Mouse (Mus musculus) left cerebral cortex, postnatal 25 days (tissue): ENCODE measurements around the gene Nfrkb. TPM values are rescaled to one million over a fixed set of nuclear protein-coding genes. Genes with fewer than 3 reads are reported as not detected.

Experiments used
- DNase-seq, 2 experiments: peaks; one replicate each; pipeline ENCODE4 v3.0.0; 2022; ENCODE audit warnings: low spot score in 2 of 2, mixed read lengths in 1 of 2
- intact Hi-C: fragments of 180-260 bp; cut with DNase I; formaldehyde crosslinking; loops from one replicate; pipeline ENCODE4 v1.15.1; 2025
- total RNA-seq, 2 experiments: library from RNA; stranded (reverse); gene quantifications; 2 replicates each; pipeline ENCODE4 v1.2.3; 2021

Gene Nfrkb
- 10 to 100 TPM; 25.5 to 27.1 TPM for total RNA-seq

DNA sequence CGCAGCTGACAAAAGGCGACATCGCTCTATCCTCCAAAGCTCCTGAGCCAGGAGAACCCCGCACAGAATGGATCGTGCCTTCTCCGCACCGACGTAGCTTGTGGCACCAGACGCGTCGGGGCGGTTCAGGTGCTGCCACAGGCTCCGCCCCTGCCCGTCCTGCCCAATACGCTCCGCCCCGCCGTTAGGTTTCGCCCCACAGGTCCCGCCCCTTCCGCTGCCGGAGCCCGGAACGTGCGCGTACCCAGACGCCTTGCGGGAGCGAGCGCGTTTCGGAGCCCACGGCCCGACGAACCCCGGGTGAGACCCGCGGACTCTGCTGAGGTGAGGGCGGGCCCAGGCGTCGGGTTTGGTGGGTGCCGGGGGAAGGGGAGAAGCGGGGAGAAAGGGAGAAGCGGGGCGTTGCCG, at the start of gene Nfrkb:
TSS of gene Nfrkb (plus strand) at position 246 of the 408 bp plus-strand sequence.
- peak; percentile 94 to 96 for DNase-seq
- intact Hi-C loops, result no loop called here

- intact Hi-C loops, result no loop called here
Measured at GRCm38 (mm10) chr9:31344289-31344831, 41.6 kb upstream of the Nfrkb start.

GRCm38 (mm10) chr9:31346575-31347080, 39.4 kb upstream of the Nfrkb start:
- intact Hi-C loops, result no loop called here
- DNase-seq, result no peak

More at GRCm38 (mm10) chr9:31344289-31344831, 41.6 kb upstream of the Nfrkb start:
- DNase-seq, result peak in 1 of 2 experiments; percentile 53

- intact Hi-C loops, result loop anchor here (2.0 kb wide), 1 partner anchor 198 kb away; no protein-coding TSS in a partner anchor
- DNase-seq, result no peak
Measured at GRCm38 (mm10) chr9:31348458-31348857, 37.5 kb upstream of the Nfrkb start.

- intact Hi-C loops, result loop anchor here (2.0 kb wide), 1 partner anchor 198 kb away; no protein-coding TSS in a partner anchor
- DNase-seq, result peak; percentile 74
Measured at GRCm38 (mm10) chr9:31348915-31349314, 37.1 kb upstream of the Nfrkb start.

- no peak for DNase-seq
- intact Hi-C loops, result no loop called here
Measured at GRCm38 (mm10) chr9:31352716-31353115, 33.3 kb upstream of the Nfrkb start.

DNA sequence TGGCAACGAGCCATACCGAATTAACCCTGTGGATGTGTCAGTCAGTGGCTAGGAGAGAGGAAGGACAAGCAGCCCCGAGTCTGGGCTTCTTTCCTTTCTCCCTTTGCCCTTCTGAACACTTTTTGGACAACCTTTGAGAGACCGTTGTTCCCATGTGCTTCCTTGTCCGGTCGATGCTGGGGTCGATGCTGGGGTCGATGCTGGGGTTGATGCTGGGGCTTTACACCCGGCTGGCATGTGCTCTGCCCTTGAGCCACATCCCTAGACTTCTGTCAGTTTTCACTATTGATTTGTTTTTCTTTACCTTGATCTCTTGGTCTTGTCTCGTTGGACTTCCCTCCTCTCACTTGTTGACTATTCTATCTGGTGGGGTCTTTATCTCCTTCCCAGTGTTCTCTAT, 32.5 kb upstream of the Nfrkb start:
- intact Hi-C loops, result no loop called here
- no peak for DNase-seq

- DNase-seq, result no peak
- intact Hi-C loops, result no loop called here
Measured at GRCm38 (mm10) chr9:31354051-31354450, 31.9 kb upstream of the Nfrkb start.

DNA sequence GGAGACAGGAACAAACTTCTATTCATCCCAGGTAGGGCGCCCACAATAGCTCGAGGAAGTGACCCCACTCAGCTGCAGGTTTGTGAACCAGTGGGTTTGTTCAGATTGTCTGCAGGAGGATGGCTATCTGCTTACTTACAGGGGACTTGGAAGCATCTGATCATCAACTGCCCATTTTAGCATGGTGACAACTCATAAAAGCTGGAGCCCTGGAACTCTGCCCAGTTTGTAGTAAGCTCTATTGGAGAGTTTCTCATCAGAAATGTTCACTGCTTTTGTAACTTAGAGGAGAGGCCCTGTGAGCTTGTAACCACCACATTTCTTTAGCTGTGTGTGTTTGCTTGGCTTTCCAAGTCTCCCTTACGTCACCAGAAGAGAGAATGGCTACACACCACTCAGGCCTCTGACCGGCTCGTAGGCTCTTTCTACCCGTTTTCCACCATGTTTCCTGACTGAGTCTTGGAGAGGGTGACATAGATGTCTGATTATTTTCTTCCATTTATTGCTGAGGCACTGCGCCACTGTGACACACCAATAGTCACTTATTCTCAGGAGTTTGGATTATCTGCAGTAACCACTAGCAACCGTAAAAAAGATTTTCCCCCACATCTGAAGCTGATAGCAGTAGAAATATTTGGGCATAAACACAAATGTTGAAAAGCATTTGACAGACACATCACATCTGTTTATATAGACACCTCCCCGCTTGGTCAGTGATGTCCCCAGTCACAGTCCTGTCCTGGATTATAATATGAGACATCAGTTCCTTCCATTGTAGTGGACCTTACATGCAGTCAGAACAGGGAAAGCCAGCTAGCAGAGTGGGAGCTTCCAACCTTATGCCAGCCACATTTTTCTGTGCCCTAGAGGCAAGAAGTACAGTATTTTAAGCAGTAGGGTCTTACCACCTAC, 22.0 kb upstream of the Nfrkb start:
- intact Hi-C loops, result no loop called here
- peak; percentile 38 to 67 for DNase-seq

GRCm38 (mm10) chr9:31365086-31365485, 20.9 kb upstream of the Nfrkb start:
- no peak for DNase-seq
- intact Hi-C loops, result no loop called here

- no peak for DNase-seq
- intact Hi-C loops, result no loop called here
Measured at GRCm38 (mm10) chr9:31371740-31372139, 14.3 kb upstream of the Nfrkb start.

DNA sequence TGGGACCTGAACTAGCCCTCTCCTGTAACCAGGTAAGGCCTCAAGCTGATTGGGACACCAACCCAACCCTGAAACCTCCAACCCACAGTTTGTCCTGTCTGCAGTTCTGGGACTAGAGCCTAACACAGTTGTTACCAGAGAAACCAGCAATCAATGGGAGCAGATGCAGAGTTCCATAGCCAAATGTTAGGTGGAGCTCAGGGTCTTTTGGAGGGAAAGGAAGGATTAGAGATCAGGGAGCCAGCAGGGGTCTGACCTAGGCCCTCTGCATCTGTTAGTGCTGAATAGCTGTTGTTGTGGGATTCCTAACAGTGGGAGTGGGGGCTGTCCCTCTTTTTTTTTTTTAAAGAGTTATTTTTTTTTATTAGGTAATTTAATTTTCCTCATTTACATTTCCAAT, 9.3 kb upstream of the Nfrkb start:
- intact Hi-C loops, result no loop called here
- DNase-seq, result no peak

GRCm38 (mm10) chr9:31384786-31385499, 1.0 kb upstream of the Nfrkb start:
- intact Hi-C loops, result no loop called here
- DNase-seq, result peak in 1 of 2 experiments; percentile 17

DNA sequence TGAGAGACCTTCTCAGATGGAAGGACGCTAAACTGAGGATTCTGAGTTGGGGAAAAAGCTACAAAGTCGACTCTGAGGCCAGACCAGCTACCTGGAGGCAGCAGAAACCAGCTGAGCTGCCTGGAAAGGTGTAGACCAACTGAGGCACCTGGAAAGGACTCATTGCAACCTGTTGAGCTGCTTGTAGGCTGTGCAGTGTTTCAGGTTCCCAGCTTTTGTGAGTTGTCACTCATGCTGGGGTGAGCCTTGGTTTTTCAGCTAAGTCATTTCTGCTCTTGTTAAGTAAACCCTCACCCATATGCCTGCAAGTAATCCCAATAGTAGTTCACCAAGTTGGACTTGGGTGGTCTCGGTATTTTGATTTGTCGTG, 507 bp upstream of the Nfrkb start:
- DNase-seq, result no peak
- intact Hi-C loops, result no loop called here

DNA sequence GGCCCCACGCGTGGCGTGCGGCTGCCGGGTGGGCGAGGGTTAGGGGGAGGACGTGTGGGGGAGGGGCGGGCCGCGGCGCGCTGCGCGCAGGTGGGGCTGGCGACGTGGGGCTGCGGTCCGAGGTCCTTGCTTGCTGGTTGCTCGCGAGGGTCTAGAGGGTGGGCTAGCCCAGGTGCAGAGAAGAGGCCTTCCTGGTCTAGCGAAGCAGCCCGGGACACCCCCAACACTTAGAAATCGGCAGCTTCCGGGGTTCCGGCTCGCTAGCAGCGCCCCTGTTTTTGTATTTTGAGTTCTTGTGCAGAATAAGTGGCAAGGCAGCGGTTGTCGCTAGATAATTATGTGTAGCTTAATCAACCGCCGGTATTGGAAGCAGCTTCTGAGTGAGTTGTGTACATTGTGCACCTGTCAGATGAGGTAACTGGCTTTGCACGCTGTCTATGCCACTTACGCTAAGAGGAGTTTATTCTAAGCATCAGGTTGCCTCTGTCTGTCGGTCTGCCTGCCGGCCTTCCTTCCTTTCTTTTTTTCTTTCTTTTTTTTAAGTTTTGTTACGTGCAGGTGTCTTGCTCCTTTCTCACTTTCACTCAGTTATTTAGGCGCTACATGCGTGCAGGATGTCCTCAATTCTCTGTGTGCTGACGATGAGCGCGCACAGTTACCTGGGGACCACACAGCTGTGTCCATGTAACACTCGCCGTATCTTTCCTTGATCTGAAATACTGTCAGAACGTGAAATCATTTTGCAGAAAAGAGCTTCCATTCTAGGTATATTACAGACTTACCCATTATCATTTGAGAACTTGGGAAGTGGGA, 582 bp downstream of the Nfrkb start:
- intact Hi-C loops, result no loop called here
- DNase-seq, result peak; percentile 18 to 34

DNA sequence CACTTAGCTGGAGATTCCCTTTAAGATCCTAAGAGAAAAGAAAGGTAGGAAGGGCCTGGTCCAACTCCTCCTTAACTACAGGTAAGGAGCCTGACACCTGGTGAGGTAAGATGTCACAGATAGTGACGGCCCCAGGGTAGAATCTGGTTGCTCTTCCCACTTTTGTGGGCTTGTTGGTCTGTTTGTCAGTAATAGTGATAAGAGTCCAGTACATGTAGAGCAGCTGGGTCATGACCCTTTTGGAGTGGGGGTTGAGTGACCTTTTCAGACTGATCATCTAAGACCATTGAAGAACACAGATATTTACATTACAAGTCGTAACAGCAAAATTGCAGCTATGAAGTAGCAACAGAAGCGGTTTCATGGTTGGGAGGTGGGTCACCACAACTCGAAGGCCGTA, 1.2 kb downstream of the Nfrkb start:
- no peak for DNase-seq
- intact Hi-C loops, result no loop called here

DNA sequence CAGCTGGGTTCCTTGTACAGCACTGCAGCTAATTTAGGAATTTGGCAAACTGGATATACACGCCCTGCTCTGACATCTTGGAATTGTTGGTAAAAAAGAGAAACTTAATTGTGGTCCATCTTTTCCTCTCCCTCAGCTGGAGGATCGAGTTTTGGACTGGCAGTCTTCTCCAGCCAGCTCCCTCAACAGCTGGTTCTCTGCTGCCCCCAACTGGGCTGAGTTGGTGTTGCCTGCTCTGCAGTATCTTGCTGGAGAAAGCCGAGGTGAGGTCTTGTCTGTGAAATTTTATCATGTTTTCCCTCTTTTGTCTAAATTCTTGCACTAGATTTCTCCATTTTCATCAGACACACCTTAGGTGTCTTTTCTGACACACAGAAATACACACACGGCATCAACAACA, 14.4 kb downstream of the Nfrkb start:
- DNase-seq, result peak; percentile 58 to 77
- intact Hi-C loops, result no loop called here

- no peak for DNase-seq
- intact Hi-C loops, result no loop called here
Measured at GRCm38 (mm10) chr9:31404311-31404710, 18.3 kb downstream of the Nfrkb start.

GRCm38 (mm10) chr9:31405217-31405616, 19.2 kb downstream of the Nfrkb start:
- DNase-seq, result no peak
- intact Hi-C loops, result no loop called here
